19 mouse cellular contexts compared by ENCODE assay signal in genomic region chr12:111095086-111095485, GRCm38 (mm10).
"Had no signal": no experiment of that assay in that cellular context is flagged by ENCODE, and none has a peak within 500 bp of the region (broad histone marks: within the 10 kb centered on the region; RNA-seq: fewer than 3 reads in every experiment).

No protein-coding gene starts in this region.

- H3K27me3 ChIP-seq: midbrain, embryonic 12.5 days; neural tube, embryonic 13.5 days; neural tube, embryonic 15.5 days had no signal

- H3K27ac ChIP-seq: midbrain, embryonic 10.5 days; midbrain, embryonic 12.5 days; neural tube, embryonic 13.5 days; neural tube, embryonic 15.5 days had no signal

- ATAC-seq: midbrain, embryonic 16.5 days had no signal

- H3K4me2 ChIP-seq: lung, embryonic 14.5 days; midbrain, embryonic 12.5 days; neural tube, embryonic 13.5 days; neural tube, embryonic 15.5 days had no signal

- DNase-seq: lung, adult 18-20 months; lung, embryonic 14.5 days; lung, postnatal 10 days; lung, postnatal 4 days; midbrain, embryonic 14.5 days; retina, postnatal 1 day; right cerebral cortex, adult 18-20 months; right cerebral cortex, postnatal 25 days; right cerebral cortex, postnatal 4 days; spleen, adult 18-20 months; thymus, adult 18-20 months; thymus, postnatal 14 days; thymus, postnatal 36 days had no signal

- H3K4me3 ChIP-seq: midbrain, embryonic 10.5 days; midbrain, embryonic 12.5 days; myocyte; neural tube, embryonic 13.5 days; neural tube, embryonic 15.5 days had no signal

- H3K9me3 ChIP-seq: midbrain, embryonic 10.5 days; midbrain, embryonic 12.5 days; neural tube, embryonic 13.5 days; neural tube, embryonic 15.5 days had no signal

- H3K4me1 ChIP-seq: midbrain, embryonic 10.5 days; neural tube, embryonic 13.5 days; neural tube, embryonic 15.5 days had no signal

- H3K9ac ChIP-seq: lung, embryonic 14.5 days; midbrain, embryonic 12.5 days; neural tube, embryonic 13.5 days; neural tube, embryonic 15.5 days had no signal
